Mouse (Mus musculus): ENCODE measurements around the gene Cd300ld4.
"Not testable (repeated sequence)": the region's sequence is repeated elsewhere in the genome, so short reads cannot be mapped to it uniquely, and the experiment has no call there.

Gene Cd300ld4

GRCm38 (mm10) chr11:115026912-115027311, at the start of gene Cd300ld4:
TSS of gene Cd300ld4 (minus strand) at chr11:115027012.
- not testable (repeated sequence) for DNase-seq (ENCODE audit: extremely low read depth, insufficient read length, low spot score)

GRCm38 (mm10) chr11:115075859-115076258, 49.0 kb upstream of the Cd300ld4 start:
- no peak for DNase-seq (ENCODE audit: extremely low read depth, insufficient read length, low spot score)

- DNase-seq (ENCODE audit: extremely low read depth, insufficient read length, low spot score), result no peak
Observed at GRCm38 (mm10) chr11:115075407-115075806, 48.6 kb upstream of the Cd300ld4 start.

DNA sequence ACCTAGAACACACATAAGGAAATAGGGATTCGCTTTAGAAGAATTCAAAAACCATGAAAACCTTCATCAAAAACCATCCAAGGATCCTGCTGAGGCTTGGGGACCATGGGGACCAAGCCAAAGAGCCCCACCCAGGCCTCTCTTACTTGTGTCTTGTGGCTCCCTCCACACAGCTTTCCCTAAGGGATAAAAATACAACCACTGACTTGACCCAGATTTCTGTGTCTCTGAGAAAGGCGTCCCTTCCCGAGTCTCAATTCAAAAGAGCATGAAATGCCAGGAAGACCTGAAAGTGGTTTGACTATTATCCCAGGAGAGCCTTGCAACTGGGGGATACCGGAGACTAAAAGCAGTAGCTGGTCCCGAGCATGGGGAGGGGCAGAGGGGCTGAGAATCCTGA, 46.2 kb upstream of the Cd300ld4 start:
- DNase-seq (ENCODE audit: extremely low read depth, insufficient read length, low spot score), result no peak

DNA sequence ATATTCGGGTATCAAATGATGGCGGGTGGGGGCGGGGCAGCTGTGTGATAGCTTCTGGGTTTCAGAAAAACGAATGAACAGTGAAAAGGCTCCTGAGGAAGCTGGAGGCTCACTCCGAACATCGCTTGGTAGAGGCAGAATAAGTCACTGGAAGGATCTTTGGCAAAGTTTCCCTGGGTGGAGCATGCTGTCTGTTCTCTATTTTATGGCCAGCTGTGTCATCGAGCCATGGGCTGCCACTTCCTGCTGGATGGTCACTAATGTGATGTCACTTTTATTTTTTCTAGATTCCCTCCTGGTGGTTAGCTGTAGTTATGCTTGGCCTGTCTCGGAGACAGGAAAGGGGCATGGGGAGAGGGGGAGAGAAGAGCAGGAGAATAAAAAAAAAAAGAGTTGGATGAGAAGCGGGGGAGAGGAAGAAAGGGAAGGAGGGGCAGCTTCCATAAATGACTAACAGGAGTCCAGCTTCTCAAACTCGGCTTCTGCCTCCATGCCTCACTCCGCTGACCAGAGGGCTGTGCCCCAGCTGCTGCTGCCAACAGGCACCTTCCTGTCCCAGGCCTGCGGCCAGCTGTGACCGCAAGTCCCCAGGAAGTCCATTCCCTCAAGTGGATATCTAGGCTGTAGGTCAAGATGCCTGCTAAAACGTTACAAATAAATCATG, 45.0 kb upstream of the Cd300ld4 start:
- peak; percentile 94 for DNase-seq (ENCODE audit: extremely low read depth, insufficient read length, low spot score)

DNA sequence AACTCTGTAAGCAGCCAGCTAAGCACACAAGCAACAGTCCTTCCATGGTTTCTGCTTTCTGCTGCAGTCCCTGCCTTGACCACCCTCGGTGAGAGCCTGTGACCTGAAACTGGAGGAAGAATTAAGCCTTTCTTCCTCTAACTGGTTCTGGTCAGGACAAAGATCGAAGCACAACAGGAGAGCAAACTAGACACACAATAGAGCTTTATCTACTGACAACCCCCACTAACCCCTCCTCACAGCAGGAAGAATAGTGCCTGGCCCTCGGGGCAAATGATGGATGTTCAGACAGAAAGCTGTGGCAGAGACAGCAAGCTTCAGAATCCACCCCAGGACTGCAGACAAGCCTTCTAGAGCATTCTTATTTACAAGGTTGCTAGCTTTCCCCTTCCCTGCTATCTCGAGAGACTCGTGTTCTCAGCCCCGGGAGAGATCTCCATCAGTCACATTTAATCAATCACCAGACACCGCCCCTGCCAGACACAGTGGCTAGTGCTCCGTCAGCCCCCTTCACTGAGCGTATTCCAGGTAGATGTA, 44.3 kb upstream of the Cd300ld4 start:
- DNase-seq (ENCODE audit: extremely low read depth, insufficient read length, low spot score), result no peak

DNA sequence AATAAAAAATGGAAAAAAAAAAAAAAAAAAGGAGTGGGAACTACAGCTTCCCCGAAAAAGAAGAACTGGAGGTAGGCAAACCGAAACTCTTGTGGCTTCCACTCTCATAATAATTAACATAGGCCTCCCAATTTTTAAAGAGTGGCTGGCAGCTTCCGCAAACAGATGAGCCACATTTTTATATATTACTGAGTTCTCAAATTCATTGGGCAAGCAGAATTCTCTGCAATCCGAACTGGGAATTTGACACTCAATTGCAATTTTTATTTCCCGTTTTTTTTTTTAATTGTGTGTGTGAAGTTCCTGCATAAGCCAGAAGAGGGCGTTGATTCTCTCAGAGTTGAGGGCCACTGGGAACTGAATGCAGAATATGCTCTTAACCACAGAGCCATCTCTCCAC, 40.0 kb upstream of the Cd300ld4 start:
- DNase-seq (ENCODE audit: extremely low read depth, insufficient read length, low spot score), result no peak

- no peak for DNase-seq (ENCODE audit: extremely low read depth, insufficient read length, low spot score)
Observed at GRCm38 (mm10) chr11:115062077-115062476, 35.3 kb upstream of the Cd300ld4 start, which contains the start of gene Cd300e. TSS of gene Cd300e (minus strand) at chr11:115062177.

DNA sequence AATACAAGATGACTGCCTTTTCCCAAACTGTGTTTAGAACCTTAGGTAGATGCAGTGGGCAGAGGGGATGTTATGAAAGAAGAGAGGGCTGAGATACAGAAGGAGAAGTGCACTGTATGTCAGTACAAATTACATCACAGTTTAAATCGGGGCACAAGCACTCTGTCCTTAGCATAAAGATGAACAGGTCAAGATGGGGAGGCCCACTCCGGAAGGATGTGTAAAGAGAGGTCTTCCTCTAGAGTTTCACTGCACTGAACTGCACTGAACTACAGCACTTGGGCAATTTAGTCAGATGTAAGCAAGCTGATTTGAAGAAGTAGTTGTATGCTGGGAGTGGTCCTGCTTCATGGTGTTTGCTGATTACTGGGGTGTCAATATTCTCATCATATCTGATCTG, 33.0 kb upstream of the Cd300ld4 start:
- no peak for DNase-seq (ENCODE audit: extremely low read depth, insufficient read length, low spot score)

DNA sequence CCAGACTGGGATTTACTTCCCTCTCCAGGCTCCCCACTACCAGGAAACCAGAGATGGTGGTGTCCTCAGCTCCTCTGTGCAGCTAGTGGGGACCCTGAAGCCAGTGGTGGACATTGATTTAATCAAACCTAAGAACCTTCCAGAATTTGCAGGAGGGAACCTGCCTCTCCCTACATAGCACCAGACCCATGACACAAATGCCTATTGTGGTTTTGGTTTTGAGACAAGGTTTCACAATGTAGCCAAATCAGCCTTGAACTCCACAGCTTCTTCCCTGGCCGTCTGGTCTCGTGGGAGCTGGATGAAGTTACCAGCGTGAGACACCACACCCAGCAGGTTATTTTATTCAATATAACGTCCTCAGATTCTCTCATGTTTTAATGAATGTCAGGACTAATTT, 31.9 kb upstream of the Cd300ld4 start:
- no peak for DNase-seq (ENCODE audit: extremely low read depth, insufficient read length, low spot score)

- DNase-seq (ENCODE audit: extremely low read depth, insufficient read length, low spot score), result peak; percentile 19
Observed at GRCm38 (mm10) chr11:115054537-115054936, 27.7 kb upstream of the Cd300ld4 start.

DNA sequence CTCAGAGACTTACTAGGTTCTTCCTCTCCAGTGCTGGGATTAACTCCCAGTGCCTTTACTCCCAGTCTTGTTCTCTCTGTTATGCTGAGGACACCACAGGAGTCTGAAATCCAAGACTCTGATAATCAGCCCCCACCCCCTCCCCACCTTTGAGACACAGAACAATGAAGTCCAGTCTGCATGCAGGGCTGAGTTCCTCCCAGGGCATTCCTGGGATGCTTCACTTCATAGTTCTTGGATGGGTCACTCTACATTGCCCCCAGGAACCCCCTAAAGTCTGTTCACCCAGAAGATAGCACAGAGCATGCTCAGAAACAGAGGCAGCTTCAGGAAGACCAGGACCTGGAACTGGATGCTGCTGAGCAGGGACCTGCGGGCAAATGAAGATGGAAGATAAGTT, 26.2 kb upstream of the Cd300ld4 start:
- no peak for DNase-seq (ENCODE audit: extremely low read depth, insufficient read length, low spot score)

DNA sequence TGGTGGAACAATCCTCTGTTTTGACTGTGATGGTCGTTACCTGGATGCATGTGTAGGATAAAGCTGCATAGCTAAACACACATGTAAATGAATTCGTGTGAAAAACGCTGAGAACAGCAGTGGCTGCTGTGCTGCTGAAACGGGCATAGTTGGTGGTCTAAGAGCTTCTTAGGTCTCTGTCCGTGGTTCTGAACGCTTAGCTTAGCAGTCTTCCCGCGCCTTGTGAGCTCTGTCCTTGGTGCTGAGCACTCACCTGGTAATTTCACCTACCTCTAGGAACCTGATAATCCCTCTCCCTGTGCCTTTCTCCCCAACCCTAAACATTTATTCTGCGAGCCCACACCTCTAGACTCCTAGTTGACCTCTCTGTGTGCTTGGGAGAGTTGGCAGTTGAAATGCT, 25.4 kb upstream of the Cd300ld4 start:
- DNase-seq (ENCODE audit: extremely low read depth, insufficient read length, low spot score), result no peak

- peak; percentile 24 for DNase-seq (ENCODE audit: extremely low read depth, insufficient read length, low spot score)
Observed at GRCm38 (mm10) chr11:115049282-115049895, 22.6 kb upstream of the Cd300ld4 start.

- no peak for DNase-seq (ENCODE audit: extremely low read depth, insufficient read length, low spot score)
Observed at GRCm38 (mm10) chr11:115048259-115048658, 21.4 kb upstream of the Cd300ld4 start, which contains the start of gene Cd300ld3. TSS of gene Cd300ld3 (minus strand) at chr11:115048409.

DNA sequence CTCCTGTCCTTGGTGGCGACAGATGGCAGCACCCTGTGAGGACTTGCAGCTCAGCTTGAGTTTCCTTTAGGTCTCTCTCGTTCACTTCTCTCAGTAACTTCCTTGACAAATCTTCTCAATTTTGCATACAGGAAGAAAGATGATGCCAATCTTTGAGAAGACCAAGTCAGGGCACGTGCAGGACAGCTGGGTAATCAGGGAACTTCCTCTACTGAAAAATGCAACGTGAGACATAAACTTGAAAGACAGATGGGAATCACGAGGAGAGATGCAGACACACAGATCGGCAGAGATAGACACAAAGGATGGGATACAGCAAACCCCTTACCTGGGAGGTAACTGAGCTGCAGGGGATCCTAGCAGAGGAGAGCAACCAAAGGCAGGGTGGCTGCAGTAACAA, 10.9 kb upstream of the Cd300ld4 start, which contains the start of gene Cd300ld5:
Cd300ld5 (minus strand) TSS at position 101 of the 400 bp plus-strand sequence.
- not testable (repeated sequence) for DNase-seq (ENCODE audit: extremely low read depth, insufficient read length, low spot score)

DNA sequence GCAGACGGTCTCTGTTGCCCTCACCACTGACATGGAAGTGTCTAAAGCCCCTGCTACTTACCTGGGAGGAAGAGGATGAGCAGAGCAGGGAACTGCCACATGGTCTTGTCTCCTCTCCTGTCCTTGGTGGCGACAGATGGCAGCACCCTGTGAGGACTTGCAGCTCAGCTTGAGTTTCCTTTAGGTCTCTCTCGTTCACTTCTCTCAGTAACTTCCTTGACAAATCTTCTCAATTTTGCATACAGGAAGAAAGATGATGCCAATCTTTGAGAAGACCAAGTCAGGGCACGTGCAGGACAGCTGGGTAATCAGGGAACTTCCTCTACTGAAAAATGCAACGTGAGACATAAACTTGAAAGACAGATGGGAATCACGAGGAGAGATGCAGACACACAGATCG, 10.7 kb downstream of the Cd300ld4 start, which contains the start of gene Cd300ld2:
Cd300ld2 (minus strand) TSS at position 101 of the 400 bp plus-strand sequence.
- not testable (repeated sequence) for DNase-seq (ENCODE audit: extremely low read depth, insufficient read length, low spot score)

GRCm38 (mm10) chr11:115004070-115004469, 22.7 kb downstream of the Cd300ld4 start:
- DNase-seq (ENCODE audit: extremely low read depth, insufficient read length, low spot score), result no peak

DNA sequence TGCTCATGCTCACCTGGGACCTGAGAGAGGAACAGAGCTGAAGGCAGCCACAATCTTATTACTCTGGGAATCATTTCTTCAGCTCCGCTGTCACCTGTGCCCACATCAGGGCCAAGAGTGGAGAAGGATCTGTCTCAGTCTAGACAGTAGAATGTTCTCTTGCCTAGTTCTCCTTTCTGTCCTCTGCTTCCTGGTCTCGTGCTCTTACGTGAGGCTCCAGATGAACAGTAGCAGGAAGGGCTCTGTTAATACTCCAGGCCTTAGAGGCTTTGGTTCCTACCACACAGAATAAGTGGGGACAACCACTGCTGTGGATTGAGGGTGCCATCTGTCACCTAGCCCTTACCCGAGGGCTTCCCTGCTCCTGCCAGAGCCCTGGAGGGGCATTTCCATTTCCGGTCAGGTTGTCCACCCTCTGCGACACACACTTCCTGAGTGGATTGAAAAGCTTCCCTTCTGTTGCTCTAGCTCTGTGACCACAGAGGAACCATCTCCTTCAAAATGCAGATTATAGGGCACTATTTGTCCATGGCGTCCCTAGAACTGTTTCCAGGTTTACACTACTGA, 25.3 kb downstream of the Cd300ld4 start, which contains the start of gene Cd300c2:
Cd300c2 (minus strand) TSS at position 407 of the 567 bp plus-strand sequence.
- DNase-seq (ENCODE audit: extremely low read depth, insufficient read length, low spot score), result no peak

- DNase-seq (ENCODE audit: extremely low read depth, insufficient read length, low spot score), result no peak
Observed at GRCm38 (mm10) chr11:114989793-114990192, 37.0 kb downstream of the Cd300ld4 start, which contains the start of gene Cd300ld. TSS of gene Cd300ld (minus strand) at chr11:114989922.

DNA sequence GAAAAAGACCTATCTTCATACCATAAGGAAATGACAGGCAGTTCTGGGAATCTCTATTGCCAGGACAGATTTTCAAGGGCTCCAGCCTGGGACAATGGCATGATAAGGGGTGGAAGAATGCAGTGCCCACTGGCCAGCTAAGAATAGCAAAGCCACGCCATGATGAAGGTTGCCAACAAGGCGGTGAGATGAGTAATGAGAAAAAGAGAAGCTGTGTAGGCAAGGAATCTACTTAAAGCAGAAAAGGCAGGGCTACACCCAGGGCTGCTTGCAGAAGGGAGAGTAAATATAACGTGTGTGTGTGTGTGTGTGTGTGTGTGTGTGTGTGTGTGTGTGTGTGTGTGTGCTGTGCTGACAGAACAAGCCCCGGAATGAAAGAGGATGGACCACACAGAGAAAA, 44.9 kb downstream of the Cd300ld4 start:
- peak; percentile 69 for DNase-seq (ENCODE audit: extremely low read depth, insufficient read length, low spot score)
